Mouse (Mus musculus) myocyte (in vitro differentiated cells): ENCODE results near the gene Prss57. TPM values are rescaled to one million over a fixed set of nuclear protein-coding genes. Genes with fewer than 3 reads are reported as not detected.

ENCODE experiments used
- H3K27me3 ChIP-seq: one replicate; pipeline ENCODE4 v1.6.1; 2011; ENCODE audit not compliant: control insufficient read depth, insufficient read depth, insufficient read length
- H3K36me3 ChIP-seq: one replicate; pipeline ENCODE4 v1.6.1; 2011; ENCODE audit not compliant: control insufficient read depth, insufficient read depth
- H3K4me2 ChIP-seq: one replicate; pipeline ENCODE4 v1.6.1; 2011; ENCODE audit warnings: low read depth, control low read depth
- H3K4me3 ChIP-seq: one replicate; pipeline ENCODE4 v1.5.1; 2011; ENCODE audit warnings: mild to moderate bottlenecking, control low read depth, moderate library complexity
- H3K79me2 ChIP-seq: one replicate; pipeline ENCODE4 v1.6.1; 2011; ENCODE audit not compliant: control insufficient read depth, insufficient read depth
- H3ac ChIP-seq: one replicate; pipeline ENCODE4 v1.6.1; 2011; ENCODE audit not compliant: control insufficient read depth, insufficient read length
- CEBPB ChIP-seq: IDR thresholded peaks from 2 replicates; pipeline ENCODE4 v1.6.1; 2011; ENCODE audit warnings: mild to moderate bottlenecking, moderate library complexity; ENCODE audit not compliant: poor library complexity, insufficient read depth, severe bottlenecking
- E2F4 ChIP-seq: IDR thresholded peaks from one replicate; pipeline ENCODE4 v1.6.1; 2011; ENCODE audit warnings: mild to moderate bottlenecking, control low read depth, moderate library complexity; ENCODE audit not compliant: insufficient read depth
- MAX ChIP-seq: IDR thresholded peaks from one replicate; pipeline ENCODE4 v1.6.1; 2011; ENCODE audit warnings: low read depth, mild to moderate bottlenecking, control low read depth
- MYOD1 ChIP-seq, 3 experiments: IDR thresholded peaks; one replicate each; pipeline ENCODE4 v1.6.1; 2011; ENCODE audit warnings: control low read depth in 2 of 3, low read depth in 2 of 3, mild to moderate bottlenecking in 2 of 3, moderate library complexity in 1 of 3; ENCODE audit not compliant: insufficient read length in 2 of 3, control insufficient read depth in 1 of 3
- MYOG ChIP-seq, 3 experiments: IDR thresholded peaks; one replicate each; pipeline ENCODE4 v1.6.1; 2011; ENCODE audit warnings: control low read depth in 2 of 3, low read depth in 2 of 3, mild to moderate bottlenecking in 2 of 3; ENCODE audit not compliant: insufficient read length in 2 of 3, control insufficient read depth in 1 of 3, insufficient read depth in 1 of 3
- POLR2A ChIP-seq: IDR thresholded peaks from one replicate; pipeline ENCODE4 v1.6.1; 2011; ENCODE audit warnings: low read depth, mild to moderate bottlenecking, control low read depth, moderate library complexity; ENCODE audit not compliant: insufficient read length
- POLR2AphosphoS2 ChIP-seq: IDR thresholded peaks from one replicate; pipeline ENCODE4 v1.6.1; 2011; ENCODE audit warnings: low read depth, control low read depth; ENCODE audit not compliant: insufficient read length
- REST ChIP-seq: IDR thresholded peaks from one replicate; pipeline ENCODE4 v1.6.1; 2011; ENCODE audit warnings: mild to moderate bottlenecking, control low read depth, moderate library complexity; ENCODE audit not compliant: insufficient read depth, insufficient read length
- SRF ChIP-seq: IDR thresholded peaks from one replicate; pipeline ENCODE4 v1.6.1; 2011; ENCODE audit warnings: low read depth; ENCODE audit not compliant: control insufficient read depth, insufficient read length
- TCF12 ChIP-seq: IDR thresholded peaks from one replicate; pipeline ENCODE4 v1.6.1; 2011; ENCODE audit warnings: mild to moderate bottlenecking, control low read depth; ENCODE audit not compliant: poor library complexity, insufficient read depth, severe bottlenecking
- TCF3 ChIP-seq: IDR thresholded peaks from one replicate; pipeline ENCODE4 v1.6.1; 2011; ENCODE audit warnings: low read depth, control low read depth; ENCODE audit not compliant: insufficient read length
- USF1 ChIP-seq: IDR thresholded peaks from one replicate; pipeline ENCODE4 v1.6.1; 2011; ENCODE audit warnings: low read depth, mild to moderate bottlenecking, control low read depth, moderate library complexity
- polyA plus RNA-seq: library from polyadenylated mRNA; unstranded; fragments of >200 nt; fragmentation: generic; extraction: Trizol; gene quantifications from one replicate; pipeline ENCODE4 v1.2.1, GENCODE M21; 2012; ENCODE audit warnings: missing spikeins

Prss57 gene
- polyA plus RNA-seq, 1 experiment: 0.07 TPM

DNA sequence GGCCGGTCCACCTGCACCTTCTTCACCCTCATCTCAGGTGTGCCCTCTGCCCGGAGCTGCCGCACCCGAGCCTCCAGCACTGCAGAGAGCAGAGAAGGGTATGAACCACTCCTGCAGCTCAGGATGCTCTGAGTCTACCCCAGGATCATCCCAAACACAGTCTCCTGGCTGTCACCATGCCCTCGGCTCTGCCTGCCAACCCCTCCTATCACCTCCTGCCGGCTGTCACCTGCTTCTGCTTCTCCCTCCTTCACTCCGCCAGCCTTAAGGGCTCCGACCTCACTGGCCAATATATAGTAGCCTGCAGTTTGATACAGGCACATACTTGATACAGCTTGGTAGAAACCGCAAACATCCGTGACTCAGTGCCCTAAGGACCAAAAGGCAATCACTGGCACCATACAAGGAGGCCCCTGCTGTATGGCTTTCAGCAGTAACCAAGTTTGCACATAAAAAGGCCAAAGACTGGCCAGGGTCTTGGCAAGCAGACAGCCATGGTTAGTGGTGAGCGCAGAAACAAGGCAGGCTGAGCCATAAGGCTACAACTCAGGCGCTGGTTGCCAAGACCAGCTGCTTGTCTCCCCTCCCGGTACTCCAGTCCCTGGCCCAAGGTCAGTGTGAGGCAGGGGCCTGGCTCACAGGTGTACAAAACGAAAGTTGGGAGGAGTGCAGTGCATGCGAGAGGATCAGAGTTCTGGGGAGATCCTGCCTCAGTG lies 47.0 kb downstream of the Prss57 start:
- no peak for TF ChIP-seq USF1
- TF ChIP-seq MAX: no peak
- TF ChIP-seq POLR2AphosphoS2: no peak
- no peak for TF ChIP-seq E2F4
- no peak for TF ChIP-seq TCF3
- Histone ChIP-seq H3K27me3 (no peaks in the 10 kb centered on the region), H3K4me3 (no peak overlapping the region), H3K4me2 (no peak overlapping the region), H3K79me2 (peaks cover 10% of the 10 kb centered on the region), H3ac (no peak overlapping the region), H3K36me3 (peaks cover 20% of the 10 kb centered on the region)

DNA sequence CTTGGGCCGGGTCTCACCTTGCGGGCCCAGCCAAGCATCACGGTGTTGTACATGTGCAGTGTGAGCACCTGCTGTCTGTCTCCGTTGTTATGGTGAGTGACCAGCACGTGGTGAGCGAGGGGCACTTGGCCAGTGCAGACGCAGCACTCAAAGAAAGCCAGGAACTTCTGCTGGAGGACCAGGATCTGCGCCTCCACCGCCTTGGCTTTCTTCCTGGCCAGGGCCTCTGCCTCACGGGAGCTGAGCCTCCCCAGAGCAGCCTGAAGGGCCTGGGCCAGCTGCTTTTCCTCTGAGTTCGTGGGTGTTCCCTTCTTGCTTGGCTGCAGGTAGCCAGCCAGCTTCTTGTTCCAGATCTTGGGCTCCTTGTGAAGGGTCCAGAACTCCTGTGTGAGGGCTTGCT lies 47.6 kb downstream of the Prss57 start:
- H3K79me2 ChIP-seq: peaks cover 10% of the 10 kb centered on the region
- peaks cover 26% of the 10 kb centered on the region for H3K36me3 ChIP-seq
- no peak overlapping the region for H3K4me2 ChIP-seq
- H3ac ChIP-seq: no peak overlapping the region
- no peak for TF ChIP-seq MYOD1 (IDR thresholded peaks at IDR 0.05; ENCODE audit: control insufficient read depth in 1 of 3, insufficient read length in 2 of 3, low read depth in 2 of 3)
- no peak for TF ChIP-seq POLR2A
- no peak for TF ChIP-seq USF1
- TF ChIP-seq E2F4: no peak
- TF ChIP-seq TCF3: no peak
- TF ChIP-seq TCF12: no peak
- no peak for TF ChIP-seq MYOG (IDR thresholded peaks at IDR 0.05; ENCODE audit: control insufficient read depth in 1 of 3, insufficient read depth in 1 of 3, insufficient read length in 2 of 3, low read depth in 2 of 3)
- no peak for TF ChIP-seq POLR2AphosphoS2
- TF ChIP-seq CEBPB: no peak
- no peaks in the 10 kb centered on the region for H3K27me3 ChIP-seq
- H3K4me3 ChIP-seq: no peak overlapping the region

DNA sequence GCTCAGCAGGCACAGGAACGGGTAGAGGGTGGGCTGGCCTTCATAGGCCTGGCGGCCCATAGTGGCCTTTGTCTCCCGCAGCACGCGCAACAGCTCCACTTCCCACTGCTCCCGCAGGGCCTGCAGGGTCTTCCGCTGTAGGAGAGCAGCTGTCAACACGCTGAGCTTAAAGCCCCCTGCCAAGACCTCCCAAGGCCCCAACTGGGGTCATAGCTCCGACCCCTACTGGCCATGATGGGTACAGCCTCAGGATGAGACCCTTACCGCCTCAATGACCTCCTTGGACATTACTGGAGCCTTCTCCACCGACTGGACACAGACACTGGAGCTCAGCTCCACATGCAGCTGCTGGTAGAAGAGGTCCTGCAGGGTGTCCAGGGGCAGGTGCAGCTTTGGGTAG lies 49.9 kb downstream of the Prss57 start:
- Histone ChIP-seq H3K79me2 (peaks cover 6% of the 10 kb centered on the region), H3ac (no peak overlapping the region), H3K27me3 (no peaks in the 10 kb centered on the region), H3K4me3 (no peak overlapping the region), H3K36me3 (peaks cover 40% of the 10 kb centered on the region), H3K4me2 (no peak overlapping the region)
- TF ChIP-seq SRF (no peak), POLR2AphosphoS2 (no peak), USF1 (no peak), MYOG (IDR thresholded peaks at IDR 0.05; ENCODE audit: control insufficient read depth in 1 of 3, insufficient read depth in 1 of 3, insufficient read length in 2 of 3, low read depth in 2 of 3) (no peak), REST (no peak), CEBPB (no peak), POLR2A (no peak), TCF3 (no peak), MAX (no peak), MYOD1 (IDR thresholded peaks at IDR 0.05; ENCODE audit: control insufficient read depth in 1 of 3, insufficient read length in 2 of 3, low read depth in 2 of 3) (no peak), E2F4 (no peak), TCF12 (no peak)

DNA sequence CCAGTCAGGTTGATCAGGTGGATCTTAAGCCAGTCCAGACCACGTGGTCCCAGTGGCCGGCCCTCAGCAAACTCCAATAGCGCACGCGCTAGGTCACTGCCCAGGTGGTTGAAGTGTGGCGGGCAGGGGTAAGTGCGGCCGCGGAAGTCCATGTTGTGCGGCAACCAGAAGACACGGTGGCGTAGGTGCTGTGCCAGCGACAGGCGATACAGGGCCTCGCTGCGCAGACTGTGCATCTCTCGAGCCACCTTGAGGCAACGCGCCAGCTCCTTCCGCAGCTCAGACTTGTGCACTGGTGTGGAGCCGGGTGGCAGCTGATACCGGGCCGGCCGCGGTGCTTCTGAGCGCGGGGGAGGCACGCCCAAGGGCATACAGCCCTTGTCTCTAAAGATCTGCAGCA lies 51.5 kb downstream of the Prss57 start:
- TF ChIP-seq SRF (no peak), MYOD1 (IDR thresholded peaks at IDR 0.05; ENCODE audit: control insufficient read depth in 1 of 3, insufficient read length in 2 of 3, low read depth in 2 of 3) (no peak), MYOG (IDR thresholded peaks at IDR 0.05; ENCODE audit: control insufficient read depth in 1 of 3, insufficient read depth in 1 of 3, insufficient read length in 2 of 3, low read depth in 2 of 3) (peak in 1 of 3 experiments; percentile 29), TCF12 (no peak), USF1 (no peak), POLR2AphosphoS2 (no peak), POLR2A (peak; percentile 17), CEBPB (no peak), REST (no peak), TCF3 (no peak), MAX (no peak), E2F4 (no peak)
- Histone ChIP-seq H3K4me2 (no peak overlapping the region), H3K36me3 (peaks cover 40% of the 10 kb centered on the region), H3K27me3 (no peaks in the 10 kb centered on the region), H3ac (no peak overlapping the region), H3K79me2 (no peaks in the 10 kb centered on the region), H3K4me3 (no peak overlapping the region)

DNA sequence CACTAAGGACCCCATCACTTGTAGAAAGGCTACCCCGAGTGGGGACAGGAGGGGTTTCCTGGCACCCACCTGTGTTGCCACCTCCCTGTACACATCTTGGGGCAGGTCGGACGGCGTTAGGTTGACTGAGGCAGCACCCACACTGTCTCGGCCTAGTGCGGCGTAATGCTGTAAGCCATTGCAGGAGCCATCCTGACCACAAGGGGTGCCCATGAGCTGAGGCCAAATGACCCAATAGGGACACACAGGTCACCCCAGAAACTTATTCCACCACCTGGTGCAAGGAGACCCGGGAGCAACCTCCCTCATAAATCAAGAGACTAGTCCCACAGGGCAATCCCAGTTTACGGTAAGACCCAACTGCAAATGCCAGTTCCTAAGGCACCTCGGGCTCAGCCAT lies 52.5 kb downstream of the Prss57 start:
- no peaks in the 10 kb centered on the region for H3K79me2 ChIP-seq
- no peak overlapping the region for H3K4me2 ChIP-seq
- peaks cover 40% of the 10 kb centered on the region for H3K36me3 ChIP-seq
- no peak for TF ChIP-seq REST
- no peak for TF ChIP-seq MYOG (IDR thresholded peaks at IDR 0.05; ENCODE audit: control insufficient read depth in 1 of 3, insufficient read depth in 1 of 3, insufficient read length in 2 of 3, low read depth in 2 of 3)
- TF ChIP-seq TCF3: no peak
- no peak for TF ChIP-seq TCF12
- TF ChIP-seq POLR2A: no peak
- no peak for TF ChIP-seq E2F4
- TF ChIP-seq MAX: no peak
- no peak for TF ChIP-seq USF1
- TF ChIP-seq POLR2AphosphoS2: no peak
- no peak for TF ChIP-seq CEBPB
- TF ChIP-seq MYOD1 (IDR thresholded peaks at IDR 0.05; ENCODE audit: control insufficient read depth in 1 of 3, insufficient read length in 2 of 3, low read depth in 2 of 3): no peak
- no peak for TF ChIP-seq SRF
- no peaks in the 10 kb centered on the region for H3K27me3 ChIP-seq
- no peak overlapping the region for H3ac ChIP-seq
- no peak overlapping the region for H3K4me3 ChIP-seq
